Mouse (Mus musculus): ENCODE data around the gene Tmtc1. TPM values are rescaled to one million over a fixed set of nuclear protein-coding genes. Genes with fewer than 3 reads are reported as not detected.

Tmtc1 gene
- 0.64 and 0.66 TPM in 2 replicates for polyA plus RNA-seq (2015; fragmentation: Nextera tagmentation; extraction: Ambion mirVana)

- peak within 1 kb of the TSS; percentile 75 for H3K9ac ChIP-seq (ENCODE audit: low read depth, low read length)
- peak; percentile 84 for ATAC-seq
- H3K4me3 ChIP-seq (ENCODE audit: low read length): peak within 1 kb of the TSS; percentile 68
- peaks cover 24% of the 10 kb centered on the region for H3K27me3 ChIP-seq (replicated peaks; ENCODE audit: control insufficient read depth, insufficient read depth, low read length)
- no peak within 1 kb of the TSS for H3K27ac ChIP-seq (ENCODE audit: low read length)
- H3K4me2 ChIP-seq (ENCODE audit: low read depth, low read length): peak within 1 kb of the TSS; percentile 95
- H3K9me3 ChIP-seq (ENCODE audit: control insufficient read depth, low read length): 0 out of 2 replicates have a peak, but pooled peaks cover 2% of the 10 kb centered on the region
- WGBS: under 1% methylated on average over 99 of the region's 99 CpGs
- peaks cover 18% of the 10 kb centered on the region for H3K4me1 ChIP-seq (ENCODE audit: control insufficient read depth, insufficient read depth, low read length)
- no peaks in the 10 kb centered on the region for H3K36me3 ChIP-seq (ENCODE audit: control insufficient read depth, insufficient read depth, low read length)
These were observed at the start of gene Tmtc1 for GRCm38 (mm10) chr6:148443726-148444701. TSS of gene Tmtc1 (minus strand) at chr6:148444389.

GRCm38 (mm10) chr6:148491849-148492248 is 47.7 kb upstream of the Tmtc1 start:
- H3K4me2 ChIP-seq (ENCODE audit: low read depth, low read length): no peak overlapping the region
- H3K9ac ChIP-seq (ENCODE audit: low read depth, low read length): no peak overlapping the region
- no peak for ATAC-seq
- no peaks in the 10 kb centered on the region for H3K27me3 ChIP-seq (replicated peaks; ENCODE audit: control insufficient read depth, insufficient read depth, low read length)
- H3K4me3 ChIP-seq (ENCODE audit: low read length): no peak overlapping the region
- no peaks in the 10 kb centered on the region for H3K4me1 ChIP-seq (ENCODE audit: control insufficient read depth, insufficient read depth, low read length)
- no peaks in the 10 kb centered on the region for H3K9me3 ChIP-seq (ENCODE audit: control insufficient read depth, low read length)
- no peaks in the 10 kb centered on the region for H3K36me3 ChIP-seq (ENCODE audit: control insufficient read depth, insufficient read depth, low read length)
- no peak overlapping the region for H3K27ac ChIP-seq (ENCODE audit: low read length)
- 81% methylated on average over 5 of the region's 5 CpGs for WGBS

- Histone ChIP-seq H3K4me3 (ENCODE audit: low read length) (no peak overlapping the region), H3K36me3 (ENCODE audit: control insufficient read depth, insufficient read depth, low read length) (no peaks in the 10 kb centered on the region), H3K27ac (ENCODE audit: low read length) (no peak overlapping the region), H3K4me1 (ENCODE audit: control insufficient read depth, insufficient read depth, low read length) (no peaks in the 10 kb centered on the region), H3K9me3 (ENCODE audit: control insufficient read depth, low read length) (no peaks in the 10 kb centered on the region), H3K27me3 (replicated peaks; ENCODE audit: control insufficient read depth, insufficient read depth, low read length) (no peaks in the 10 kb centered on the region), H3K4me2 (ENCODE audit: low read depth, low read length) (no peak overlapping the region), H3K9ac (ENCODE audit: low read depth, low read length) (no peak overlapping the region)
- ATAC-seq: 0 out of 2 replicates have a peak, but pooled peaks have one; percentile 21
- WGBS: 76% methylated on average over 3 of the region's 3 CpGs
These were observed 42.6 kb upstream of the Tmtc1 start for GRCm38 (mm10) chr6:148486756-148487155.

- Histone ChIP-seq H3K4me2 (ENCODE audit: low read depth, low read length) (no peak overlapping the region), H3K9ac (ENCODE audit: low read depth, low read length) (no peak overlapping the region), H3K4me3 (ENCODE audit: low read length) (no peak overlapping the region), H3K4me1 (ENCODE audit: control insufficient read depth, insufficient read depth, low read length) (no peaks in the 10 kb centered on the region), H3K36me3 (ENCODE audit: control insufficient read depth, insufficient read depth, low read length) (no peaks in the 10 kb centered on the region), H3K27ac (ENCODE audit: low read length) (no peak overlapping the region), H3K9me3 (ENCODE audit: control insufficient read depth, low read length) (no peaks in the 10 kb centered on the region), H3K27me3 (replicated peaks; ENCODE audit: control insufficient read depth, insufficient read depth, low read length) (no peaks in the 10 kb centered on the region)
- no peak; the same call in 1 of the 2 replicates for ATAC-seq
These were observed 37.7 kb upstream of the Tmtc1 start for GRCm38 (mm10) chr6:148481894-148482293.

- WGBS: 64% methylated on average over 2 of the region's 2 CpGs
These were observed 35.6 kb upstream of the Tmtc1 start for GRCm38 (mm10) chr6:148479671-148480237.

GRCm38 (mm10) chr6:148478350-148478749 is 34.2 kb upstream of the Tmtc1 start:
- H3K9ac ChIP-seq (ENCODE audit: low read depth, low read length): no peak overlapping the region
- H3K27me3 ChIP-seq (replicated peaks; ENCODE audit: control insufficient read depth, insufficient read depth, low read length): no peaks in the 10 kb centered on the region
- ATAC-seq: no peak
- WGBS: 68% methylated on average over 6 of the region's 6 CpGs
- no peak overlapping the region for H3K27ac ChIP-seq (ENCODE audit: low read length)
- H3K36me3 ChIP-seq (ENCODE audit: control insufficient read depth, insufficient read depth, low read length): no peaks in the 10 kb centered on the region
- no peak overlapping the region for H3K4me3 ChIP-seq (ENCODE audit: low read length)
- no peaks in the 10 kb centered on the region for H3K4me1 ChIP-seq (ENCODE audit: control insufficient read depth, insufficient read depth, low read length)
- H3K4me2 ChIP-seq (ENCODE audit: low read depth, low read length): no peak overlapping the region
- H3K9me3 ChIP-seq (ENCODE audit: control insufficient read depth, low read length): no peaks in the 10 kb centered on the region

More at GRCm38 (mm10) chr6:148479671-148480237, 35.6 kb upstream of the Tmtc1 start:
- Histone ChIP-seq H3K9ac (ENCODE audit: low read depth, low read length) (no peak overlapping the region), H3K4me2 (ENCODE audit: low read depth, low read length) (no peak overlapping the region), H3K27ac (ENCODE audit: low read length) (no peak overlapping the region), H3K4me3 (ENCODE audit: low read length) (no peak overlapping the region), H3K36me3 (ENCODE audit: control insufficient read depth, insufficient read depth, low read length) (no peaks in the 10 kb centered on the region), H3K9me3 (ENCODE audit: control insufficient read depth, low read length) (no peaks in the 10 kb centered on the region), H3K4me1 (ENCODE audit: control insufficient read depth, insufficient read depth, low read length) (no peaks in the 10 kb centered on the region), H3K27me3 (replicated peaks; ENCODE audit: control insufficient read depth, insufficient read depth, low read length) (no peaks in the 10 kb centered on the region)
- ATAC-seq: no peak

GRCm38 (mm10) chr6:148472289-148472688 is 28.1 kb upstream of the Tmtc1 start:
- Histone ChIP-seq H3K4me2 (ENCODE audit: low read depth, low read length) (no peak overlapping the region), H3K27ac (ENCODE audit: low read length) (no peak overlapping the region), H3K36me3 (ENCODE audit: control insufficient read depth, insufficient read depth, low read length) (no peaks in the 10 kb centered on the region), H3K9ac (ENCODE audit: low read depth, low read length) (no peak overlapping the region), H3K4me3 (ENCODE audit: low read length) (no peak overlapping the region), H3K4me1 (ENCODE audit: control insufficient read depth, insufficient read depth, low read length) (no peaks in the 10 kb centered on the region), H3K9me3 (ENCODE audit: control insufficient read depth, low read length) (no peaks in the 10 kb centered on the region), H3K27me3 (replicated peaks; ENCODE audit: control insufficient read depth, insufficient read depth, low read length) (no peaks in the 10 kb centered on the region)
- ATAC-seq: no peak
- 94% methylated on average over 3 of the region's 3 CpGs for WGBS

GRCm38 (mm10) chr6:148467924-148468389 is 23.8 kb upstream of the Tmtc1 start:
- no peak overlapping the region for H3K9ac ChIP-seq (ENCODE audit: low read depth, low read length)
- H3K27ac ChIP-seq (ENCODE audit: low read length): no peak overlapping the region
- 35% methylated on average over 2 of the region's 2 CpGs for WGBS
- no peak overlapping the region for H3K4me3 ChIP-seq (ENCODE audit: low read length)
- H3K9me3 ChIP-seq (ENCODE audit: control insufficient read depth, low read length): no peaks in the 10 kb centered on the region
- ATAC-seq: peak; percentile 58
- H3K36me3 ChIP-seq (ENCODE audit: control insufficient read depth, insufficient read depth, low read length): no peaks in the 10 kb centered on the region
- H3K27me3 ChIP-seq (replicated peaks; ENCODE audit: control insufficient read depth, insufficient read depth, low read length): no peaks in the 10 kb centered on the region
- no peak overlapping the region for H3K4me2 ChIP-seq (ENCODE audit: low read depth, low read length)
- no peaks in the 10 kb centered on the region for H3K4me1 ChIP-seq (ENCODE audit: control insufficient read depth, insufficient read depth, low read length)

GRCm38 (mm10) chr6:148467170-148467921 is 23.2 kb upstream of the Tmtc1 start:
- WGBS: 20% methylated on average over 3 of the region's 3 CpGs
- Histone ChIP-seq H3K27me3 (replicated peaks; ENCODE audit: control insufficient read depth, insufficient read depth, low read length) (no peaks in the 10 kb centered on the region), H3K4me1 (ENCODE audit: control insufficient read depth, insufficient read depth, low read length) (no peaks in the 10 kb centered on the region), H3K9ac (ENCODE audit: low read depth, low read length) (no peak overlapping the region), H3K36me3 (ENCODE audit: control insufficient read depth, insufficient read depth, low read length) (no peaks in the 10 kb centered on the region), H3K27ac (ENCODE audit: low read length) (no peak overlapping the region), H3K9me3 (ENCODE audit: control insufficient read depth, low read length) (no peaks in the 10 kb centered on the region), H3K4me3 (ENCODE audit: low read length) (no peak overlapping the region), H3K4me2 (ENCODE audit: low read depth, low read length) (no peak overlapping the region)
- no peak; the same call in 1 of the 2 replicates for ATAC-seq

Measured in intestine, embryonic 16.5 days (tissue).